Mouse (Mus musculus): ENCODE data around the gene Commd8. TPM values are rescaled to one million over a fixed set of nuclear protein-coding genes. Genes with fewer than 3 reads are reported as not detected.
"Not testable (repeated sequence)": the region's sequence is repeated elsewhere in the genome, so short reads cannot be mapped to it uniquely, and the experiment has no call there.

Gene Commd8
- polyA plus RNA-seq, 1 experiment from 2014 or later, result 158 TPM

- Histone ChIP-seq H3K9me3 (no peaks in the 10 kb centered on the region), H3K27me3 (no peaks in the 10 kb centered on the region), H3K4me2 (peak overlapping the region; percentile 51), H3K36me3 (peaks cover 4% of the 10 kb centered on the region; the same call in 1 of the 2 replicates), H3K9ac (no peak overlapping the region), H3K4me1 (peaks cover 11% of the 10 kb centered on the region), H3K4me3 (peak overlapping the region; percentile 71), H3K27ac (peak overlapping the region; percentile 51)
- ATAC-seq (ENCODE audit: insufficient number of reproducible peaks, insufficient read depth, low FRiP score, low TSS enrichment, low read depth), result peak; percentile 20; the same call in 1 of the 2 replicates
- 0% methylated on average over 4 of the region's 4 CpGs for WGBS
Measured at GRCm38 (mm10) chr5:72168285-72168621, 264 bp upstream of the Commd8 start.

DNA sequence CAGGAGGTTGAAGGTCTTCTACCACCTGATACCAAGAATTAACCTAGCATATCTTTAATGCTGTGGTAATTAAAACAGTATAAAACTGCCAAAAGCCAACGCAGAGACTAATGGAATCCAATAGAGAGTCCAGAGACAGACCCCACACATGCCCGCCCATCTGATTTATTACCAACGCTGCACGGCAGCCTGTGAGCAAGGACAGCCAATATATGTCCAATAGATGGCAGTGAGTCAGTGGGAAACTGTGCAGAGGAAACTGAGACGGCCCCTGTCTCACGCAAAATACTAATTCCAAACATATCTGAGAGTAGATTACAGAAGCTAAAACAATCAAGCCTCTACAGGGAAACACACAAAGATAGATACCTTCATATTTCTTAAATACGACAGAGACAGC lies 3.6 kb downstream of the Commd8 start:
- no peak overlapping the region for H3K4me3 ChIP-seq
- H3K9ac ChIP-seq, result no peak overlapping the region
- 81% methylated on average over 7 of the region's 7 CpGs for WGBS
- no peaks in the 10 kb centered on the region for H3K9me3 ChIP-seq
- H3K27me3 ChIP-seq, result no peaks in the 10 kb centered on the region
- peaks cover 38% of the 10 kb centered on the region for H3K36me3 ChIP-seq
- H3K4me1 ChIP-seq, result peaks cover 11% of the 10 kb centered on the region
- H3K4me2 ChIP-seq, result no peak overlapping the region
- no peak for ATAC-seq (ENCODE audit: insufficient number of reproducible peaks, insufficient read depth, low FRiP score, low TSS enrichment, low read depth)
- no peak overlapping the region for H3K27ac ChIP-seq

GRCm38 (mm10) chr5:72162855-72163254 lies 5.1 kb downstream of the Commd8 start:
- Histone ChIP-seq H3K4me3 (no peak overlapping the region), H3K9me3 (no peaks in the 10 kb centered on the region), H3K27me3 (no peaks in the 10 kb centered on the region), H3K4me2 (no peak overlapping the region), H3K9ac (no peak overlapping the region), H3K27ac (no peak overlapping the region), H3K36me3 (peaks cover 49% of the 10 kb centered on the region), H3K4me1 (peaks cover 11% of the 10 kb centered on the region)
- ATAC-seq (ENCODE audit: insufficient number of reproducible peaks, insufficient read depth, low FRiP score, low TSS enrichment, low read depth), result no peak
- WGBS, result 77% methylated on average over 5 of the region's 5 CpGs

DNA sequence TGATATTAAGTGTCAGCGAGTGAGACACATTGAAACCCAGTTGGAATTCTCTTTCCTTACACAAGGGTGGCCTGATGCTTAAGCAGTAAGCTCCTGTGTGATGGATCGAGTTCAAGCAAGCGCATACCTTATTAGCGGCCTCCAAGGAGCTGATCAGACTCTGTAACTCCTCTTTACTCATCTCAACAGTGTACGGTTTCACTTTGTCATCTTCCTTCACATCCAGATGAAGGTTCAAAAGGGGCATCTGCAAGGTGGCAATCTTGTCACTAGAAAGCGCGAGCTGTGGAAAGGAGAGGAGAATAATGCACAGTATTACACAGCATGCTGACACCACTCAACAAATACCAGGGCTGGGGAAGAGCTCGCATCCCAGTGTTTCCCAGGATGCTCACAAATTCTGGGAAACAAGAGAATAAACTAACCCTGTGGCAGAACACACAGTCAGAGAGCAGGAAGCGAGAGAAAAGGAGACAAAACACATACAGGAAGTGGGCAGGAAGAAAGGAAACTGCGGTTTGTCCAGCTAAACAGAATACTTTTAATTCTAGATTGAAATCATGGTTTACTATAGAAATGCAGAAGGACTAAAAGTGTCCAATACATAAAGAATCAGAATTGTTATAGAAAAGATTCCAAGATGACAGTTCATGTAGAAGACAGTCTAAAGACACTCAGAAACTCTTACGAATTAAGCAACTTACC lies 7.1 kb downstream of the Commd8 start:
- H3K36me3 ChIP-seq, result peaks cover 59% of the 10 kb centered on the region
- H3K4me1 ChIP-seq, result no peaks in the 10 kb centered on the region
- no peak overlapping the region for H3K27ac ChIP-seq
- H3K9me3 ChIP-seq, result no peaks in the 10 kb centered on the region
- no peak overlapping the region for H3K4me3 ChIP-seq
- no peak overlapping the region for H3K9ac ChIP-seq
- ATAC-seq (ENCODE audit: insufficient number of reproducible peaks, insufficient read depth, low FRiP score, low TSS enrichment, low read depth), result no peak
- H3K4me2 ChIP-seq, result no peak overlapping the region
- 89% methylated on average over 11 of the region's 11 CpGs for WGBS
- no peaks in the 10 kb centered on the region for H3K27me3 ChIP-seq

- no peak for ATAC-seq (ENCODE audit: insufficient number of reproducible peaks, insufficient read depth, low FRiP score, low TSS enrichment, low read depth)
- H3K4me2 ChIP-seq, result no peak overlapping the region
- no peak overlapping the region for H3K27ac ChIP-seq
- no peaks in the 10 kb centered on the region for H3K9me3 ChIP-seq
- no peaks in the 10 kb centered on the region for H3K4me1 ChIP-seq
- no peak overlapping the region for H3K9ac ChIP-seq
- H3K4me3 ChIP-seq, result no peak overlapping the region
- WGBS, result 79% methylated on average over 6 of the region's 6 CpGs
- H3K36me3 ChIP-seq, result peaks cover 62% of the 10 kb centered on the region
- no peaks in the 10 kb centered on the region for H3K27me3 ChIP-seq
Measured at GRCm38 (mm10) chr5:72159537-72159936, 8.5 kb downstream of the Commd8 start.

DNA sequence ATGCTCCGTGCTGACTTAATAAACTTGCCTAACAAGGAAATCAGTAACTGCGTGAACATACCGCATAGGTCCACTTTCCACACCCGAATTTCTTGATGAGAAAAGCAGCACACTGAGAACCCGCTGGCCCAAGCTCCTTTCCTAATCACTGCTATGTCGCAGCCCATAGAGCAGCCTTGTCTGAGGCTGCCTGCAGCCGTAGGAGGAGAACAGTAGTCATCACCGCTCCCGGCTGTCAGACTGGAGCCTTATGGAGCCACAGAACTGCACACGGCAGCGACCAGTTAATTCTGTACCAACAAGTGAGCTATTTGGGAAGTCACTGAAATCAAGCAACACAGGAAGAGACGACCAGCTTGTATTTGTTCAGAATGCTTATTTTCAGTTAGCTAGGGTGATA lies 9.3 kb downstream of the Commd8 start:
- H3K36me3 ChIP-seq, result peaks cover 62% of the 10 kb centered on the region
- 90% methylated on average over 12 of the region's 12 CpGs for WGBS

GRCm38 (mm10) chr5:72156598-72156997 lies 11.4 kb downstream of the Commd8 start:
- WGBS, result 89% methylated on average over 5 of the region's 5 CpGs
- no peak overlapping the region for H3K4me3 ChIP-seq
- H3K4me2 ChIP-seq, result no peak overlapping the region
- peaks cover 48% of the 10 kb centered on the region for H3K36me3 ChIP-seq
- ATAC-seq (ENCODE audit: insufficient number of reproducible peaks, insufficient read depth, low FRiP score, low TSS enrichment, low read depth), result no peak
- no peak overlapping the region for H3K27ac ChIP-seq
- H3K9ac ChIP-seq, result no peak overlapping the region
- no peaks in the 10 kb centered on the region for H3K9me3 ChIP-seq
- no peaks in the 10 kb centered on the region for H3K4me1 ChIP-seq
- no peaks in the 10 kb centered on the region for H3K27me3 ChIP-seq

More for the DNA sequence above, 9.3 kb downstream of the Commd8 start:
- H3K4me1 ChIP-seq, result no peaks in the 10 kb centered on the region
- H3K4me3 ChIP-seq, result no peak overlapping the region
- no peak overlapping the region for H3K4me2 ChIP-seq
- no peaks in the 10 kb centered on the region for H3K27me3 ChIP-seq
- ATAC-seq (ENCODE audit: insufficient number of reproducible peaks, insufficient read depth, low FRiP score, low TSS enrichment, low read depth), result no peak
- H3K9me3 ChIP-seq, result no peaks in the 10 kb centered on the region
- H3K9ac ChIP-seq, result no peak overlapping the region
- H3K27ac ChIP-seq, result no peak overlapping the region

DNA sequence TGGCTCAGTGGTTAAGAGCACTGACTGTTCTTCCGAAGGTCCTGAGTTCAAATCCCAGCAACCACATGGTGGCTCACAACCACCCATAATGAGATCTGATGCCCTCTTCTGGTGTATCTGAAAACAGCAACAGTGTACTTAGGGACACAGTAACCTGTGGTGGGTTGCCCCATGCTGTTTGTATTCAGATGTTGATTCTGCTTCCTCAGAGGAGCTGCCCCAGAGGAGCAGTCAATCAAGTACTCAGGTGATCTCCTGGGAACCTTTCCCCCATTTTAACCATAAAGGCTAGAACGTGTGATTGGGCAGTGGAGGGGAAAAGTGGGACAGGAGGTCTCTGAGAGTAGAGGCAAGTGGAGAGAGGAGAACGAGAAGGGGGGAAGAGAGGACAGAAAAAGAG lies 12.3 kb downstream of the Commd8 start:
- not testable (repeated sequence) for H3K9me3 ChIP-seq; H3K27me3 ChIP-seq; H3K27ac ChIP-seq; ATAC-seq (ENCODE audit: insufficient number of reproducible peaks, insufficient read depth, low FRiP score, low TSS enrichment, low read depth); H3K9ac ChIP-seq; H3K4me2 ChIP-seq; H3K4me1 ChIP-seq; H3K4me3 ChIP-seq
- peaks cover 39% of the 10 kb centered on the region for H3K36me3 ChIP-seq
- 72% methylated on average over 3 of the region's 3 CpGs for WGBS

DNA sequence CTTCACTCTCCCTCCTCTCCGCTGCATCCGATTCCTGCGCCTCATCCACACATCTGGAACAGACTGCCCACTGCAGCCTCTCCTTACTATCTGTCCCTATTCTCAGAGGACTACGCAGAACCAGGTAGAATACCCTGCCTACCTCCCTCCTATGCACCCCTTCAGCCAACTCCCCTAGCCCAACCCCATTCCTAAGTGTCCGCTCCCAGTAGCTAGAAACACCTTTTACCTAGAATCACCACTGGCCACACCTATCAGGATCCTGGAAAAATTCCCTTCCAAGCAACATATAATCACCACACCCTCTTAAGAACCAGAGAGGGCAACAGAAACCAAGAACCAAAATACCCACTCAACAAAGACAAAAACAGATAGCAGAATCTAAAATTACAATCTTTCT lies 17.1 kb downstream of the Commd8 start:
- Histone ChIP-seq H3K36me3 (peaks cover 7% of the 10 kb centered on the region; the same call in 1 of the 2 replicates), H3K4me3 (no peak overlapping the region), H3K27me3 (no peaks in the 10 kb centered on the region), H3K9me3 (no peaks in the 10 kb centered on the region), H3K9ac (no peak overlapping the region), H3K27ac (no peak overlapping the region), H3K4me2 (no peak overlapping the region), H3K4me1 (peaks cover 8% of the 10 kb centered on the region)
- 98% methylated on average over 3 of the region's 5 CpGs for WGBS
- no peak for ATAC-seq (ENCODE audit: insufficient number of reproducible peaks, insufficient read depth, low FRiP score, low TSS enrichment, low read depth)

DNA sequence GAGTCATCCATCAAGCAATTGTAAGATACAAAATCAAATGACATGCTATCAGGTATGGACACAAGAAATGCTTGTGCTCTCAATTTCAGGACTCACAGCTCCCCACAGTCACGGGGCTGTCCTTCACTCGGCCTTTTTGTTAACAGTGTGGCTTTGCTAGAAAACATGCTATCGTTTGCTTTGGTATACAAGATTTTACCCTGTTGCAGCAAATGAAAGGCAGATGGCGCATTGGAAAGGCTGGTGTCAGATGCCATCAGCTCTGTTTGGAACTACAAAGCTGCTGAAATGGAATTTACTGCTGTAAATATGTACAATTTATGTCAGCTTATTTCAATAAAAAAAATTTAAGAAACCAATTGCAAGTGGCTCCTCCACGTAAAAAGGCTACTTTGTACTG lies 19.3 kb downstream of the Commd8 start:
- Histone ChIP-seq H3K4me1 (peaks cover 8% of the 10 kb centered on the region), H3K9ac (no peak overlapping the region), H3K4me3 (no peak overlapping the region), H3K27me3 (no peaks in the 10 kb centered on the region), H3K4me2 (no peak overlapping the region), H3K9me3 (no peaks in the 10 kb centered on the region), H3K36me3 (no peaks in the 10 kb centered on the region), H3K27ac (peak overlapping the region; percentile 68; the same call in 1 of the 2 replicates)
- ATAC-seq (ENCODE audit: insufficient number of reproducible peaks, insufficient read depth, low FRiP score, low TSS enrichment, low read depth), result no peak
- 25% methylated on average over 5 of the region's 5 CpGs for WGBS

DNA sequence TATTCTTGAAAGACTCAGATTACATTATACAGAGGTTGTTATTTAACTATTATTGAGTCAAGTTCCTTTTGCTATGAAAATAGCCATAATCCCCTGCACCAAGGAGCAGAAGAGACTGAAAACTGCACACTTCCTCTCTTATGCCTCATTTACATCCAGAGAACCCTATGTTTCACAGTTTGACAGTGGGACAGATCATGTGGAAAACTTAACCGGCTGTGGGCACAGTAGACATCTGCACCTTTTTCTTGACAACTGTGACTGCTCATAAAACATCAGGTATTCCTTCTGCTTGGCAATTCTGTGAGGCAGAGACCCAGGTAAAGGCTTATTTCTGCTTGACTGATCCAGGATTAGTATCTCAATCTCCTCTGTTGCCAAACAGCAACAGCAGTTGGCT lies 28.4 kb downstream of the Commd8 start:
- Histone ChIP-seq H3K4me2 (no peak overlapping the region), H3K27ac (no peak overlapping the region), H3K9ac (no peak overlapping the region), H3K9me3 (no peaks in the 10 kb centered on the region), H3K27me3 (no peaks in the 10 kb centered on the region), H3K4me1 (no peaks in the 10 kb centered on the region), H3K36me3 (no peaks in the 10 kb centered on the region), H3K4me3 (no peak overlapping the region)
- WGBS, result 82% methylated on average over 1 of the region's 1 CpGs
- no peak for ATAC-seq (ENCODE audit: insufficient number of reproducible peaks, insufficient read depth, low FRiP score, low TSS enrichment, low read depth)

DNA sequence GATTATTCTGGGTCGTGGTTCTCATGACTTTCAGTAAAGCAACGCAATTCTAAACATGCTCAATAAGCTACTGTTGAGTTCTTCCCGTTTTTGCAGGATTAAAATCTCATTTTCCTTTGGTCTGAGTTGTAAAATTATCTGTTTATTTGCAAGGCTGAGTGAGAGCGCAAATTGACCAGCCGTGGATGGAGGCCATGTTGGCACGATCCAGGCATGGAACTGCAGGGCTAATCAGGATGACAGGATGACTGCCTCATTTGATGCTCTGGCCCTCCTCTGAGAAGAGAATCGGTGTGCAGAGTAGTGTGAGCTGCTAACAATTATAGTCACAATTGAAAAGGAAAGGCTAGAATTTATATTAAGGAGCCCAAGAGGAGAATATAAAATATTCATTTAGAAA lies 29.7 kb downstream of the Commd8 start:
- no peak overlapping the region for H3K4me2 ChIP-seq
- 77% methylated on average over 7 of the region's 7 CpGs for WGBS

More for the DNA sequence above, 29.7 kb downstream of the Commd8 start:
- Histone ChIP-seq H3K27me3 (no peaks in the 10 kb centered on the region), H3K9ac (no peak overlapping the region), H3K27ac (no peak overlapping the region), H3K9me3 (no peaks in the 10 kb centered on the region), H3K36me3 (no peaks in the 10 kb centered on the region), H3K4me3 (no peak overlapping the region), H3K4me1 (no peaks in the 10 kb centered on the region)
- ATAC-seq (ENCODE audit: insufficient number of reproducible peaks, insufficient read depth, low FRiP score, low TSS enrichment, low read depth), result no peak

All from embryonic facial prominence, embryonic 13.5 days (tissue).